Mouse (Mus musculus) lung, postnatal 0 days (tissue): ENCODE measurements around the gene Rem2. TPM values are rescaled to one million over a fixed set of nuclear protein-coding genes. Genes with fewer than 3 reads are reported as not detected.
A peak's percentile ranks its signal among the peaks of the same experiment; 100 is the strongest.

Source experiments
- ATAC-seq: fragments of 200-750 bp; cut with Nextera tagmentation; 2 replicates; pipeline ENCODE4 v1.8.0; 2017; ENCODE audit warnings: moderate library complexity
- DNase-seq: peaks from one replicate; pipeline ENCODE4 v3.0.0-alpha.2; 2016; ENCODE audit warnings: low spot score
- H3K27ac ChIP-seq: fragments of 300-500 bp; sonication (generic); 2 replicates; pipeline ENCODE4 v1.5.1; 2014; ENCODE audit warnings: antibody characterized with exemption, mild to moderate bottlenecking, low read length, mixed read lengths
- H3K27me3 ChIP-seq: fragments of 300-500 bp; sonication (generic); replicated peaks from 2 replicates; pipeline ENCODE4 v1.6.1; 2014; ENCODE audit warnings: low read length, mixed read lengths; ENCODE audit not compliant: insufficient read depth
- H3K36me3 ChIP-seq: fragments of 300-500 bp; sonication (generic); 2 replicates; pipeline ENCODE4 v1.6.1; 2014; ENCODE audit warnings: low read length, mixed read lengths; ENCODE audit not compliant: insufficient read depth
- H3K4me1 ChIP-seq: fragments of 300-500 bp; sonication (generic); 2 replicates; pipeline ENCODE4 v1.6.1; 2014; ENCODE audit warnings: antibody characterized with exemption, low read depth, low read length, mixed read lengths; ENCODE audit not compliant: insufficient read depth
- H3K4me2 ChIP-seq: fragments of 300-500 bp; sonication (generic); replicated peaks from 2 replicates; pipeline ENCODE4 v1.6.1; 2014; ENCODE audit warnings: low read depth, mild to moderate bottlenecking, low read length, moderate library complexity, mixed read lengths
- H3K4me3 ChIP-seq: fragments of 300-500 bp; sonication (generic); 2 replicates; pipeline ENCODE4 v1.5.1; 2014; ENCODE audit warnings: low read depth, low read length
- H3K9ac ChIP-seq: fragments of 300-500 bp; sonication (generic); replicated peaks from 2 replicates; pipeline ENCODE4 v1.6.1; 2014; ENCODE audit warnings: low read depth, mild to moderate bottlenecking
- H3K9me3 ChIP-seq: fragments of 300-500 bp; sonication (generic); 2 replicates; pipeline ENCODE4 v1.6.1; 2016; ENCODE audit warnings: low read length, mixed read lengths
- CTCF ChIP-seq: IDR thresholded peaks from 2 replicates; pipeline ENCODE4 v1.5.1; 2016; ENCODE audit warnings: antibody characterized with exemption, mild to moderate bottlenecking
- EP300 ChIP-seq: IDR thresholded peaks from 2 replicates; pipeline ENCODE4 v1.6.1; 2016; ENCODE audit warnings: antibody characterized with exemption, mild to moderate bottlenecking, control low read depth
- WGBS: fragments of 180-500 bp; shearing (Covaris S2); extraction: QIAGEN DNeasy Blood & Tissue Kit; methylation state at CpG from one replicate; pipeline ENCODE4 v1.1.7; 2014; 5-methylcytosine and 5-hydroxymethylcytosine counted together
- polyA plus RNA-seq: library from polyadenylated mRNA; unstranded; fragments of >200 nt; fragmentation: Nextera tagmentation; extraction: Ambion mirVana; gene quantifications from 2 replicates; pipeline ENCODE4 v1.2.1, GENCODE M21; 2015

Rem2 gene
- polyA plus RNA-seq, 1 experiment from 2014 or later = 16.0 TPM

- H3K9me3 ChIP-seq = no peaks in the 10 kb centered on the region
- H3K4me2 ChIP-seq = no peak overlapping the region
- no peaks in the 10 kb centered on the region for H3K27me3 ChIP-seq
- TF ChIP-seq EP300 (0 out of 2 replicates have a peak, but pooled peaks have one; percentile 10), CTCF (0 out of 2 replicates have a peak, but pooled peaks have one; percentile 2)
- H3K36me3 ChIP-seq = peaks cover 19% of the 10 kb centered on the region
- H3K27ac ChIP-seq = peak overlapping the region; percentile 98
- H3K4me1 ChIP-seq = peaks cover 23% of the 10 kb centered on the region; the same call in 1 of the 2 replicates
- H3K9ac ChIP-seq = no peak overlapping the region
- H3K4me3 ChIP-seq = no peak overlapping the region
- DNase-seq (peak; percentile 59), ATAC-seq (peak; percentile 30)
- 64% methylated on average over 11 of the region's 11 CpGs for WGBS
Measured at GRCm38 (mm10) chr14:54435194-54435918, 40.5 kb upstream of the Rem2 start.

- TF ChIP-seq CTCF (no peak), EP300 (no peak)
- ATAC-seq = no peak
- 85% methylated on average over 12 of the region's 12 CpGs for WGBS
- DNase-seq = no peak
- Histone ChIP-seq H3K9me3 (no peaks in the 10 kb centered on the region), H3K27ac (no peak overlapping the region), H3K27me3 (no peaks in the 10 kb centered on the region), H3K9ac (no peak overlapping the region), H3K4me1 (peaks cover 11% of the 10 kb centered on the region; the same call in 1 of the 2 replicates), H3K4me2 (no peak overlapping the region), H3K36me3 (peaks cover 21% of the 10 kb centered on the region), H3K4me3 (no peak overlapping the region)
Measured at GRCm38 (mm10) chr14:54439155-54439554, 36.7 kb upstream of the Rem2 start.

- TF ChIP-seq EP300 (no peak), CTCF (no peak)
- Histone ChIP-seq H3K36me3 (peaks cover 21% of the 10 kb centered on the region), H3K27me3 (no peaks in the 10 kb centered on the region), H3K4me1 (peaks cover 6% of the 10 kb centered on the region; the same call in 1 of the 2 replicates), H3K4me3 (no peak overlapping the region), H3K4me2 (no peak overlapping the region), H3K9ac (no peak overlapping the region), H3K9me3 (no peaks in the 10 kb centered on the region), H3K27ac (no peak overlapping the region)
- 60% methylated on average over 7 of the region's 7 CpGs for WGBS
- ATAC-seq = no peak
- DNase-seq = no peak
Measured at GRCm38 (mm10) chr14:54439610-54440009, 36.3 kb upstream of the Rem2 start.

GRCm38 (mm10) chr14:54440538-54440937, 35.4 kb upstream of the Rem2 start:
- Histone ChIP-seq H3K4me1 (0 out of 2 replicates have a peak, but pooled peaks cover 3% of the 10 kb centered on the region), H3K4me3 (no peak overlapping the region), H3K27ac (no peak overlapping the region), H3K27me3 (no peaks in the 10 kb centered on the region), H3K36me3 (peaks cover 21% of the 10 kb centered on the region), H3K9me3 (no peaks in the 10 kb centered on the region), H3K4me2 (no peak overlapping the region), H3K9ac (no peak overlapping the region)
- DNase-seq = no peak
- no peak for ATAC-seq
- WGBS = 87% methylated on average over 14 of the region's 14 CpGs
- no peak for TF ChIP-seq EP300
- TF ChIP-seq CTCF = no peak

- Histone ChIP-seq H3K9me3 (no peaks in the 10 kb centered on the region), H3K27me3 (no peaks in the 10 kb centered on the region), H3K4me3 (no peak overlapping the region), H3K4me2 (no peak overlapping the region), H3K4me1 (no peaks in the 10 kb centered on the region), H3K27ac (no peak overlapping the region), H3K9ac (no peak overlapping the region), H3K36me3 (peaks cover 21% of the 10 kb centered on the region)
- TF ChIP-seq CTCF (no peak), EP300 (no peak)
- DNase-seq (no peak), ATAC-seq (no peak)
- 66% methylated on average over 4 of the region's 4 CpGs for WGBS
Measured at GRCm38 (mm10) chr14:54441365-54441764, 34.5 kb upstream of the Rem2 start.

- no peak for TF ChIP-seq CTCF
- no peak for TF ChIP-seq EP300
- no peak overlapping the region for H3K4me3 ChIP-seq
- H3K4me2 ChIP-seq = no peak overlapping the region
- H3K9ac ChIP-seq = no peak overlapping the region
- H3K36me3 ChIP-seq = peaks cover 21% of the 10 kb centered on the region
- H3K27me3 ChIP-seq = no peaks in the 10 kb centered on the region
- no peak overlapping the region; the same call in 1 of the 2 replicates for H3K27ac ChIP-seq
- DNase-seq (no peak), ATAC-seq (no peak)
- no peaks in the 10 kb centered on the region for H3K4me1 ChIP-seq
- H3K9me3 ChIP-seq = no peaks in the 10 kb centered on the region
- WGBS = 84% methylated on average over 3 of the region's 3 CpGs
Measured at GRCm38 (mm10) chr14:54442548-54442947, 33.4 kb upstream of the Rem2 start.
